ENCODE assay signal across 25 mouse cellular contexts in the genomic region with DNA sequence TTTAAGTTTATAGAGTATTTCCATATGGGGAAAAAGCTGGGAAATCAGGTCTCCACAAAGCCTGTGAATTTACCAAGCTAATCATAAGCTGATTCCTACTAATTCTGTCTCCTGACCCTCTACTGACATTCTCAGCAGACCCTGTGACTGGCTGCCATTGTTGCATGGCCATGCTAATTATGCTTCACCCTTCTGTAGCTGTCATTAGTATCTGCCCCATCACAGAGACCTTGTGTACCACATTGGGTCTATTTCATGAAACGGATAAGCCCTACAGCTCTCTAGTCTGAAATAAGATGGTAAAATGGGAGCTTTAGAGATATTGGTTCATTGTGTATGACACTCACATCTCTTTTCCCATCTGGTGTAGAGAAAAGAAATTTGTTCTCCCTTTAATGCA.
DNase-seq lines count a peak whose midpoint lies in the region; ATAC-seq lines count a peak whose summit lies in the region.
"Had no signal": no experiment of that assay in that cellular context is flagged by ENCODE, and none has a peak within 500 bp of the region (broad histone marks: within the 10 kb centered on the region; RNA-seq: fewer than 3 reads in every experiment).

No protein-coding gene starts in this region.

- H3K4me1 ChIP-seq in forebrain, embryonic 12.5 days = peaks cover 21% of the 10 kb centered on the region
- peaks cover 23% of the 10 kb centered on the region for H3K4me1 ChIP-seq in forebrain, embryonic 14.5 days (ENCODE audit: control insufficient read depth, insufficient read depth, low read length)
- H3K4me1 ChIP-seq in midbrain, embryonic 11.5 days (ENCODE audit: control insufficient read depth, insufficient read depth, low read length) = peaks cover 9% of the 10 kb centered on the region
- H3K4me1 ChIP-seq in midbrain, embryonic 14.5 days (ENCODE audit: control insufficient read depth, insufficient read depth, low read length) = peaks cover 12% of the 10 kb centered on the region
- H3K4me1 ChIP-seq in limb, embryonic 13.5 days = peaks cover 18% of the 10 kb centered on the region
- peaks cover 8% of the 10 kb centered on the region; the same call in 1 of the 2 replicates for H3K4me1 ChIP-seq in limb, embryonic 15.5 days
- H3K4me1 ChIP-seq: heart, embryonic 15.5 days; intestine, embryonic 15.5 days had no signal

- H3K9ac ChIP-seq in forebrain, embryonic 12.5 days = no peak overlapping the region
- H3K9ac ChIP-seq in forebrain, embryonic 14.5 days (ENCODE audit: low read length) = no peak overlapping the region
- H3K9ac ChIP-seq in midbrain, embryonic 11.5 days (ENCODE audit: low read length) = no peak overlapping the region
- H3K9ac ChIP-seq in midbrain, embryonic 14.5 days (replicated peaks; ENCODE audit: low read length) = no peak overlapping the region
- H3K9ac ChIP-seq in limb, embryonic 13.5 days = no peak overlapping the region
- H3K9ac ChIP-seq in limb, embryonic 15.5 days = no peak overlapping the region
- H3K9ac ChIP-seq: embryonic facial prominence, embryonic 15.5 days; forebrain, embryonic 13.5 days; heart, embryonic 12.5 days; heart, embryonic 15.5 days; hindbrain, embryonic 13.5 days; intestine, embryonic 15.5 days had no signal

- ATAC-seq in forebrain, embryonic 12.5 days (ENCODE audit: low FRiP score) = peak; percentile 58; the same call in 1 of the 2 replicates
- ATAC-seq in forebrain, embryonic 14.5 days = no peak
- peak; percentile 66; the same call in 1 of the 2 replicates for ATAC-seq in midbrain, embryonic 11.5 days (ENCODE audit: low FRiP score)
- ATAC-seq in midbrain, embryonic 14.5 days (ENCODE audit: low FRiP score, low TSS enrichment) = no peak
- no peak for ATAC-seq in limb, embryonic 13.5 days (ENCODE audit: low FRiP score, low read depth)
- no peak for ATAC-seq in limb, embryonic 15.5 days (ENCODE audit: insufficient number of reproducible peaks, low FRiP score, low TSS enrichment, low read depth)
- ATAC-seq: CD4-positive, CD25-positive, alpha-beta regulatory T cell, adult 4 months; forebrain, embryonic 13.5 days; hindbrain, embryonic 16.5 days; intestine, embryonic 15.5 days had no signal

- H3K27me3 ChIP-seq in forebrain, embryonic 12.5 days = no peaks in the 10 kb centered on the region
- H3K27me3 ChIP-seq in forebrain, embryonic 14.5 days (replicated peaks; ENCODE audit: control insufficient read depth, insufficient read depth, low read length) = no peaks in the 10 kb centered on the region
- no peaks in the 10 kb centered on the region for H3K27me3 ChIP-seq in midbrain, embryonic 11.5 days (ENCODE audit: control insufficient read depth, insufficient read depth, low read length)
- H3K27me3 ChIP-seq in midbrain, embryonic 14.5 days (ENCODE audit: control insufficient read depth, insufficient read depth, low read length) = no peaks in the 10 kb centered on the region
- no peaks in the 10 kb centered on the region for H3K27me3 ChIP-seq in limb, embryonic 13.5 days
- no peaks in the 10 kb centered on the region for H3K27me3 ChIP-seq in limb, embryonic 15.5 days
- H3K27me3 ChIP-seq: embryonic facial prominence, embryonic 15.5 days; forebrain, embryonic 13.5 days; heart, embryonic 12.5 days; heart, embryonic 15.5 days; hindbrain, embryonic 13.5 days; intestine, embryonic 15.5 days had no signal

- no peaks in the 10 kb centered on the region for H3K36me3 ChIP-seq in forebrain, embryonic 12.5 days (replicated peaks)
- H3K36me3 ChIP-seq in forebrain, embryonic 14.5 days (ENCODE audit: control insufficient read depth, insufficient read depth, low read length) = no peaks in the 10 kb centered on the region
- H3K36me3 ChIP-seq in midbrain, embryonic 11.5 days (ENCODE audit: control insufficient read depth, insufficient read depth, low read length) = no peaks in the 10 kb centered on the region
- no peaks in the 10 kb centered on the region for H3K36me3 ChIP-seq in midbrain, embryonic 14.5 days (ENCODE audit: control insufficient read depth, insufficient read depth, low read length)
- no peaks in the 10 kb centered on the region for H3K36me3 ChIP-seq in limb, embryonic 13.5 days
- no peaks in the 10 kb centered on the region for H3K36me3 ChIP-seq in limb, embryonic 15.5 days
- H3K36me3 ChIP-seq: embryonic facial prominence, embryonic 15.5 days; heart, embryonic 12.5 days; heart, embryonic 15.5 days; hindbrain, embryonic 13.5 days; intestine, embryonic 15.5 days had no signal

- 31% methylated on average over 1 of the region's 1 CpGs for WGBS in forebrain, embryonic 12.5 days
- WGBS in forebrain, embryonic 14.5 days = 31% methylated on average over 1 of the region's 1 CpGs
- WGBS in midbrain, embryonic 11.5 days = 65% methylated on average over 1 of the region's 1 CpGs
- 25% methylated on average over 1 of the region's 1 CpGs for WGBS in midbrain, embryonic 14.5 days
- 72% methylated on average over 1 of the region's 1 CpGs for WGBS in limb, embryonic 13.5 days
- WGBS in limb, embryonic 15.5 days = 66% methylated on average over 1 of the region's 1 CpGs

- DNase-seq in forebrain, embryonic 14.5 days (ENCODE audit: low spot score) = no peak
- DNase-seq in midbrain, embryonic 11.5 days (ENCODE audit: low spot score, missing footprints) = no peak
- no peak for DNase-seq in midbrain, embryonic 14.5 days
- DNase-seq: adrenal gland, adult 2 months; adrenal gland, postnatal 14 days; cerebellum, adult 11 months; cerebellum, adult 2 months; cerebellum, postnatal 10 days; cerebellum, postnatal 36 days; embryo, embryonic 11 days; gastrocnemius, postnatal 25 days; heart, adult 18-20 months; heart, postnatal 14 days; heart, postnatal 4 days had no signal

- H3K27ac ChIP-seq in forebrain, embryonic 12.5 days = no peak overlapping the region
- H3K27ac ChIP-seq in forebrain, embryonic 14.5 days (ENCODE audit: low read depth, low read length) = no peak overlapping the region
- H3K27ac ChIP-seq in midbrain, embryonic 11.5 days (ENCODE audit: low read depth, low read length) = no peak overlapping the region; the same call in 1 of the 2 replicates
- H3K27ac ChIP-seq in midbrain, embryonic 14.5 days (replicated peaks; ENCODE audit: low read depth, low read length) = no peak overlapping the region
- peak overlapping the region; percentile 44; the same call in 1 of the 2 replicates for H3K27ac ChIP-seq in limb, embryonic 13.5 days
- H3K27ac ChIP-seq in limb, embryonic 15.5 days = peak overlapping the region; percentile 51
- H3K27ac ChIP-seq: embryonic facial prominence, embryonic 15.5 days; forebrain, embryonic 13.5 days; heart, embryonic 15.5 days; hindbrain, embryonic 13.5 days; intestine, embryonic 15.5 days had no signal

- no peaks in the 10 kb centered on the region for H3K9me3 ChIP-seq in forebrain, embryonic 12.5 days
- no peaks in the 10 kb centered on the region for H3K9me3 ChIP-seq in forebrain, embryonic 14.5 days (replicated peaks; ENCODE audit: control insufficient read depth, low read length)
- H3K9me3 ChIP-seq in midbrain, embryonic 11.5 days (ENCODE audit: control insufficient read depth, low read length) = no peaks in the 10 kb centered on the region
- no peaks in the 10 kb centered on the region for H3K9me3 ChIP-seq in midbrain, embryonic 14.5 days (ENCODE audit: control insufficient read depth, low read length)
- no peaks in the 10 kb centered on the region for H3K9me3 ChIP-seq in limb, embryonic 13.5 days
- no peaks in the 10 kb centered on the region for H3K9me3 ChIP-seq in limb, embryonic 15.5 days
- H3K9me3 ChIP-seq: embryonic facial prominence, embryonic 15.5 days; forebrain, embryonic 13.5 days; heart, embryonic 15.5 days; hindbrain, embryonic 13.5 days; intestine, embryonic 15.5 days had no signal

- no peak overlapping the region for H3K4me3 ChIP-seq in forebrain, embryonic 12.5 days (replicated peaks)
- no peak overlapping the region for H3K4me3 ChIP-seq in forebrain, embryonic 14.5 days (ENCODE audit: low read depth, low read length)
- no peak overlapping the region for H3K4me3 ChIP-seq in midbrain, embryonic 11.5 days (ENCODE audit: low read depth, low read length)
- H3K4me3 ChIP-seq in midbrain, embryonic 14.5 days (replicated peaks; ENCODE audit: low read depth, low read length) = no peak overlapping the region
- no peak overlapping the region for H3K4me3 ChIP-seq in limb, embryonic 13.5 days
- no peak overlapping the region for H3K4me3 ChIP-seq in limb, embryonic 15.5 days
- H3K4me3 ChIP-seq: embryonic facial prominence, embryonic 15.5 days; forebrain, embryonic 13.5 days; heart, embryonic 12.5 days; heart, embryonic 15.5 days; hindbrain, embryonic 13.5 days; intestine, embryonic 15.5 days had no signal

- H3K4me2 ChIP-seq in forebrain, embryonic 12.5 days = no peak overlapping the region
- H3K4me2 ChIP-seq in forebrain, embryonic 14.5 days (ENCODE audit: low read length) = no peak overlapping the region
- H3K4me2 ChIP-seq in midbrain, embryonic 11.5 days = no peak overlapping the region
- H3K4me2 ChIP-seq in midbrain, embryonic 14.5 days (ENCODE audit: low read length) = no peak overlapping the region
- no peak overlapping the region for H3K4me2 ChIP-seq in limb, embryonic 13.5 days (replicated peaks)
- no peak overlapping the region for H3K4me2 ChIP-seq in limb, embryonic 15.5 days
- H3K4me2 ChIP-seq: embryonic facial prominence, embryonic 15.5 days; forebrain, embryonic 13.5 days; heart, embryonic 12.5 days; heart, embryonic 15.5 days; hindbrain, embryonic 13.5 days; intestine, embryonic 15.5 days had no signal

Comparison
In these comparisons a context has a peak if more than half of its experiments do, and no peak if none do; other contexts are left out.
1. ATAC-seq: peak in forebrain, embryonic 12.5 days (single experiment) and midbrain, embryonic 11.5 days (single experiment); none in forebrain, embryonic 14.5 days (single experiment), midbrain, embryonic 14.5 days (single experiment), limb, embryonic 13.5 days (single experiment) and limb, embryonic 15.5 days (single experiment).
2. H3K27ac ChIP-seq: peak in limb, embryonic 13.5 days (single experiment) and limb, embryonic 15.5 days (single experiment); none in forebrain, embryonic 12.5 days (single experiment), forebrain, embryonic 14.5 days (single experiment), midbrain, embryonic 11.5 days (single experiment) and midbrain, embryonic 14.5 days (single experiment).